Mouse (Mus musculus): ENCODE data around the gene Qpctl. TPM values are rescaled to one million over a fixed set of nuclear protein-coding genes. Genes with fewer than 3 reads are reported as not detected.

Qpctl gene
- polyA plus RNA-seq, 2 experiments, result 11.1 to 13.2 TPM

- peak; percentile 49; the same call in 1 of the 2 replicates for TF ChIP-seq POLR2A (IDR thresholded peaks at IDR 0.05; ENCODE audit: borderline replicate concordance, extremely low read depth, insufficient read depth, insufficient read length)
- under 1% methylated on average over 24 of the region's 24 CpGs for WGBS
- Histone ChIP-seq H3K4me1 (ENCODE audit: control insufficient read depth, insufficient read depth, low read length) (peaks cover 13% of the 10 kb centered on the region), H3K4me2 (replicated peaks; ENCODE audit: low read depth, low read length, severe bottlenecking) (peak within 1 kb of the TSS; percentile 70), H3K9ac (ENCODE audit: low read depth, low read length, severe bottlenecking) (peak within 1 kb of the TSS; percentile 62), H3K27ac (replicated peaks; ENCODE audit: low read depth, low read length) (peak within 1 kb of the TSS; percentile 10; the same call in 1 of the 2 replicates), H3K27me3 (ENCODE audit: control insufficient read depth, insufficient read depth, low read length) (no peaks in the 10 kb centered on the region), H3K9me3 (ENCODE audit: control insufficient read depth, low read length) (no peaks in the 10 kb centered on the region), H3K36me3 (ENCODE audit: control insufficient read depth, insufficient read depth, low read length) (peaks cover 37% of the 10 kb centered on the region), H3K4me3 (replicated peaks; ENCODE audit: low read length) (peak within 1 kb of the TSS; percentile 64)
- peak; percentile 93 for ATAC-seq (ENCODE audit: low FRiP score, low read depth)
- peak; percentile 97 for DNase-seq (ENCODE audit: low spot score)
Measured at GRCm38 (mm10) chr7:19149626-19150025, 535 bp upstream of the Qpctl start, which contains the start of gene Snrpd2. Snrpd2 (plus strand) TSS chr7:19149722.

DNA sequence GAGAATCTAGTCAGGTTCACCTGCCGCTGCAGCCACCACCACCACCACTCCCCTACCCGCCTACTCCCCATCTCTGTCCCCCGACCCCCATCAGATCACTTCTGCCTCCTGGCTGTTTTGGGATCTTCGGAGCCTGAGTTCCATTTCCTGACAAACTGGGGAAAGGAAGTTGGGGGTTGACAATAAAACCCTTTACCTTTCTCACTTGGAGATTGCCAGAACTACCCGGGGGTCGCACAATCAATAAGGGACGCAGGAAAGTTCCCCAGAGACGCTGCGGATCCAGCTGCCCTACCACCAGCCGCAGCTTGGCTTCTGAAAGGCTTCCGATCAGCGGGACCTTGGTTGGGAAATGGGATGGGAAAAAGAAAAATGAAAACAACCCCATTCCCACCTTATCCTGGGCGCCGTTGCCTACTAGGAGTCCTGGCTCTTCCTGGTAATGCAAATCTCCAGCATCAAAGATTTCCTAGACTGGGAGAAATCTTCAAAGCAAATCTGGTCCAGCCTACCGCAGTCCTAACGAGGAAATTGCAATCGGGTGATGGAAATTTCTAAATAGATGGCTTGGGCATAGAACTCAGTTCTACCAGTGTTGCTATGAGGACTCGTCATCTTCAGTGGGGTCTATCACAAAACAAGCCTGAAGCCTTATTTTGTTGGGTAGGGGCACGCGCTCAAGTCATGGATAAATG, 764 bp downstream of the Qpctl start:
- Histone ChIP-seq H3K9me3 (ENCODE audit: control insufficient read depth, low read length) (no peaks in the 10 kb centered on the region), H3K27me3 (ENCODE audit: control insufficient read depth, insufficient read depth, low read length) (no peaks in the 10 kb centered on the region), H3K4me1 (ENCODE audit: control insufficient read depth, insufficient read depth, low read length) (peaks cover 13% of the 10 kb centered on the region), H3K9ac (ENCODE audit: low read depth, low read length, severe bottlenecking) (peak overlapping the region; percentile 52), H3K36me3 (ENCODE audit: control insufficient read depth, insufficient read depth, low read length) (peaks cover 26% of the 10 kb centered on the region), H3K27ac (replicated peaks; ENCODE audit: low read depth, low read length) (no peak overlapping the region), H3K4me3 (replicated peaks; ENCODE audit: low read length) (peak overlapping the region; percentile 64), H3K4me2 (replicated peaks; ENCODE audit: low read depth, low read length, severe bottlenecking) (peak overlapping the region; percentile 70)
- DNase-seq (ENCODE audit: low spot score) (no peak), ATAC-seq (ENCODE audit: low FRiP score, low read depth) (no peak)
- no peak for TF ChIP-seq POLR2A (IDR thresholded peaks at IDR 0.05; ENCODE audit: borderline replicate concordance, extremely low read depth, insufficient read depth, insufficient read length)
- 12% methylated on average over 20 of the region's 20 CpGs for WGBS

DNA sequence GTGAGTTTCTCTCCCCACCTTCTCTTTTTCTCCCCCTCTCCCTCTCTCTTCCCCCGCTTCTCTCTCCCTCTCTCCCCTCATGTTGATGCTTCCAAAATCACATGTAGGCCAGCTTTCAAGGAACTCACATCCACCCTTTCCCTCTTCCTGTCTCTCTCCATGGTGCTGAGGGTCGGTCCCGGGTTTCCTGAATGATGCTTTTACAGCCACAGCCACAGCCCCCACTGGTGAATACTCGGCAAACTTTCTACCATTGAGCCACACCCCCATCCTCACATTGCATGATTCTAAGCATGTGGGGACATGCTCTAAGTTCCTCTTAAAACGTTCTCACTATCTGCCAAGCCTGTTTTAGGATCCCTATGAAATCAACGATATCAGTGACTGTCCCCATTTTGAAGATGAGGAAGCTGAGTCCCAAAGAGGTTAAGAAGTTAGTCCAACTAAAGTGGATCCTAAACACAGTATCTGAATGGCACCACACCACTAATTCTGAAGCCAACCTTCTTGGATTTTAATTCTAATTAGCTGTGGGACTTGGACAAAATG, 1.5 kb downstream of the Qpctl start:
- H3K4me3 ChIP-seq (replicated peaks; ENCODE audit: low read length), result no peak overlapping the region
- no peak for ATAC-seq (ENCODE audit: low FRiP score, low read depth)
- H3K27ac ChIP-seq (replicated peaks; ENCODE audit: low read depth, low read length), result no peak overlapping the region
- no peak for TF ChIP-seq POLR2A (IDR thresholded peaks at IDR 0.05; ENCODE audit: borderline replicate concordance, extremely low read depth, insufficient read depth, insufficient read length)
- no peak overlapping the region for H3K9ac ChIP-seq (ENCODE audit: low read depth, low read length, severe bottlenecking)
- DNase-seq (ENCODE audit: low spot score), result no peak
- H3K4me2 ChIP-seq (replicated peaks; ENCODE audit: low read depth, low read length, severe bottlenecking), result no peak overlapping the region
- peaks cover 13% of the 10 kb centered on the region for H3K4me1 ChIP-seq (ENCODE audit: control insufficient read depth, insufficient read depth, low read length)
- no peaks in the 10 kb centered on the region for H3K27me3 ChIP-seq (ENCODE audit: control insufficient read depth, insufficient read depth, low read length)
- no peaks in the 10 kb centered on the region for H3K9me3 ChIP-seq (ENCODE audit: control insufficient read depth, low read length)
- 36% methylated on average over 6 of the region's 6 CpGs for WGBS
- H3K36me3 ChIP-seq (ENCODE audit: control insufficient read depth, insufficient read depth, low read length), result peaks cover 23% of the 10 kb centered on the region

GRCm38 (mm10) chr7:19146793-19147192, 2.3 kb downstream of the Qpctl start:
- no peaks in the 10 kb centered on the region for H3K27me3 ChIP-seq (ENCODE audit: control insufficient read depth, insufficient read depth, low read length)
- no peaks in the 10 kb centered on the region for H3K9me3 ChIP-seq (ENCODE audit: control insufficient read depth, low read length)
- 87% methylated on average over 10 of the region's 10 CpGs for WGBS
- no peak for ATAC-seq (ENCODE audit: low FRiP score, low read depth)
- peaks cover 18% of the 10 kb centered on the region for H3K36me3 ChIP-seq (ENCODE audit: control insufficient read depth, insufficient read depth, low read length)
- no peak for TF ChIP-seq POLR2A (IDR thresholded peaks at IDR 0.05; ENCODE audit: borderline replicate concordance, extremely low read depth, insufficient read depth, insufficient read length)
- H3K4me1 ChIP-seq (ENCODE audit: control insufficient read depth, insufficient read depth, low read length), result peaks cover 13% of the 10 kb centered on the region
- no peak overlapping the region for H3K9ac ChIP-seq (ENCODE audit: low read depth, low read length, severe bottlenecking)
- DNase-seq (ENCODE audit: low spot score), result no peak
- H3K4me2 ChIP-seq (replicated peaks; ENCODE audit: low read depth, low read length, severe bottlenecking), result no peak overlapping the region
- H3K27ac ChIP-seq (replicated peaks; ENCODE audit: low read depth, low read length), result no peak overlapping the region
- no peak overlapping the region for H3K4me3 ChIP-seq (replicated peaks; ENCODE audit: low read length)

DNA sequence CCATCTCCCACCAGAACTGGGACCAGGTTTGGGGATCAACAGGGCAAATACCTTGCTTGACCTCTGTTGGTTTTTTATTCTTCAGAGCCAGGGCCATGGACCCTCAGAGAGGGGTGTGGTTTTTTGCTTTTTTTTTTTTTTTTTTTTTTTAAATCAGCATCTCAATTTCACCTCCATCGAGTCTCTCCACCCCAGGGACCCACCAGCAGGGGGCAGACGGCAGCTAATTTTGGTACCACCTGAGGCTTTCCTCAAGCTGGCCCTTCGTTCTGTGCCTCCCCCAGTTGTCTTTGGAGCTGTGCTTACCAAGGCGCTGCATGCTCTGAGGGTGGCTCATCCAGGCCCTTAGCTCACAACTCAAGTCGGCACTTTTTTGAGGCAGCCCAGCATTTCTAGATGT, 11.7 kb downstream of the Qpctl start:
- no peak for TF ChIP-seq POLR2A (IDR thresholded peaks at IDR 0.05; ENCODE audit: borderline replicate concordance, extremely low read depth, insufficient read depth, insufficient read length)
- H3K9me3 ChIP-seq (ENCODE audit: control insufficient read depth, low read length), result no peaks in the 10 kb centered on the region
- H3K27ac ChIP-seq (replicated peaks; ENCODE audit: low read depth, low read length), result no peak overlapping the region
- DNase-seq (ENCODE audit: low spot score) (no peak), ATAC-seq (ENCODE audit: low FRiP score, low read depth) (peak; percentile 8; the same call in 1 of the 2 replicates)
- H3K27me3 ChIP-seq (ENCODE audit: control insufficient read depth, insufficient read depth, low read length), result no peaks in the 10 kb centered on the region
- H3K4me1 ChIP-seq (ENCODE audit: control insufficient read depth, insufficient read depth, low read length), result no peaks in the 10 kb centered on the region
- no peak overlapping the region for H3K4me3 ChIP-seq (replicated peaks; ENCODE audit: low read length)
- peaks cover 57% of the 10 kb centered on the region for H3K36me3 ChIP-seq (ENCODE audit: control insufficient read depth, insufficient read depth, low read length)
- no peak overlapping the region for H3K4me2 ChIP-seq (replicated peaks; ENCODE audit: low read depth, low read length, severe bottlenecking)
- no peak overlapping the region for H3K9ac ChIP-seq (ENCODE audit: low read depth, low read length, severe bottlenecking)
- WGBS, result 53% methylated on average over 5 of the region's 5 CpGs
